Mouse (Mus musculus) MEL (cell line): ENCODE measurements around the gene Vmn1r59.
"Not testable (repeated sequence)": the region's sequence is repeated elsewhere in the genome, so short reads cannot be mapped to it uniquely, and the experiment has no call there.

Source experiments
- CTCF ChIP-seq, 3 experiments: IDR thresholded peaks in 2 of 3; conservative IDR thresholded peaks in 1 of 3; 2 replicates each; pipeline ENCODE4 v1.5.1; 2011 to 2012; ENCODE audit warnings: low read length in 3 of 3, low read depth in 2 of 3, mild to moderate bottlenecking in 2 of 3, improper control_type of control experiment in 1 of 3, inconsistent platforms in 1 of 3, mixed read lengths in 1 of 3, moderate library complexity in 1 of 3; ENCODE audit not compliant: control insufficient read depth in 1 of 3, insufficient read depth in 1 of 3, poor library complexity in 1 of 3, severe bottlenecking in 1 of 3
- MXI1 ChIP-seq: IDR thresholded peaks from 2 replicates; pipeline ENCODE4 v1.6.1; 2011; ENCODE audit warnings: mild to moderate bottlenecking, low read depth, low read length, improper control_type of control experiment
- POLR2A ChIP-seq, 2 experiments: IDR thresholded peaks; 2 replicates each; pipeline ENCODE4 v1.6.1; 2011 to 2012; ENCODE audit warnings: low read length in 2 of 2, mild to moderate bottlenecking in 2 of 2, control low read depth in 1 of 2, improper control_type of control experiment in 1 of 2, low read depth in 1 of 2, moderate library complexity in 1 of 2; ENCODE audit not compliant: control insufficient read depth in 1 of 2, insufficient read depth in 1 of 2, poor library complexity in 1 of 2
- TCF12 ChIP-seq: IDR thresholded peaks from 2 replicates; pipeline ENCODE4 v1.6.1; 2014; ENCODE audit warnings: low read depth, mild to moderate bottlenecking, inconsistent platforms, low read length, improper control_type of control experiment, moderate library complexity

DNA sequence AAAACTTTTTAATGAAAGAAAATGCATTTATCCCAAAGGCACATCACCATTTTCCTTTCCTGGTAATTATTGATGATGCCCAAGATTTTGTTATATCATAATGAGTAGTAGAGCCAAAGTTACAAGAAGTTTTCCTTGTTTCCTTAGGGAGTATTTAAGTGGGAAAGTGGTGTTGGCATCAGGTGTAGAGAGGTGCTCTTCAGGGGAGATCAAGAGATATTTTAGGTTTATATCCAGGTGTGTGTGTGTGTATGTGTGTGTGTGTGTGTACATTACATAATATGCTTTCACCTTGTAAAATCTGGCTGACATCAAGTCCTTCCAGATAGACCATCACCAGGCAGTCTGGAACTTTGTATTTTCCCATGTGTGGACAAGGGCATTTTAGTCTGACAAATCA lies 43.3 kb downstream of the Vmn1r59 start, which contains the start of gene Vmn1r58:
- not testable (repeated sequence) for TF ChIP-seq POLR2A (IDR thresholded peaks at IDR 0.05; ENCODE audit: control insufficient read depth in 1 of 2, insufficient read depth in 1 of 2, low read depth in 1 of 2, low read length in 2 of 2, poor library complexity in 1 of 2); CTCF (IDR thresholded peaks at IDR 0.05 in 2 of 3, conservative IDR thresholded peaks at IDR 0.05 in 1 of 3; ENCODE audit: control insufficient read depth in 1 of 3, insufficient read depth in 1 of 3, low read depth in 2 of 3, low read length in 3 of 3, poor library complexity in 1 of 3, severe bottlenecking in 1 of 3); TCF12; MXI1
